Mouse (Mus musculus): ENCODE measurements around the gene Ehmt2.

DNA sequence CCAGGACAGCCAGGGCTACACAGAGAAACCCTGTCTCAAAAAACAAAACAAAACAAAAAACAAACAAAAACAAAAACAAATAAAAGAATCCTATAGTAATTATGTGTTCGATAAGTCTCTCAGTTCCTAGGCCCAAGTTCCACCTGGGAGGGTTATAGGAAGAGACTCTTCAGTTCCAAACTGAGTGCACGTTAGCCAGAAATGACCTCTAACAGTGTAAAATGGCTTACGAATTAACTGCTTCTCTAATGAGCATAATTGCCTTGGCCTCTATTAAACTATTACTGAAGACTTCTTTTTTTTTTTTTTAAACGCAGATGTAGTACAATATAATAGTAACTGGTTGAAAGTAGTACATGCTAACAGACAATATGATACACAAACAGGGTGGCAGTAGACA, 55.6 kb downstream of the Ehmt2 start:
- TF ChIP-seq CTCF (IDR thresholded peaks at IDR 0.05; ENCODE audit: borderline replicate concordance, control insufficient read depth, extremely low read depth, insufficient read depth, low read length, poor library complexity) (no peak), POLR2A (IDR thresholded peaks at IDR 0.05; ENCODE audit: control insufficient read depth, extremely low read depth, insufficient read depth, low read length, poor library complexity) (no peak)
